Mouse (Mus musculus) CD8-positive naive resting alpha-beta T cell, adult 2 months (primary cell): ENCODE data around the gene Ptk6.
A peak's percentile ranks its signal among the peaks of the same experiment; 100 is the strongest.

ENCODE experiments used
- DNase-seq, 2 experiments: peaks; one replicate each; pipeline ENCODE4 v3.0.0; 2022; ENCODE audit warnings: low read depth in 2 of 2, low spot score in 2 of 2

Ptk6 gene

DNA sequence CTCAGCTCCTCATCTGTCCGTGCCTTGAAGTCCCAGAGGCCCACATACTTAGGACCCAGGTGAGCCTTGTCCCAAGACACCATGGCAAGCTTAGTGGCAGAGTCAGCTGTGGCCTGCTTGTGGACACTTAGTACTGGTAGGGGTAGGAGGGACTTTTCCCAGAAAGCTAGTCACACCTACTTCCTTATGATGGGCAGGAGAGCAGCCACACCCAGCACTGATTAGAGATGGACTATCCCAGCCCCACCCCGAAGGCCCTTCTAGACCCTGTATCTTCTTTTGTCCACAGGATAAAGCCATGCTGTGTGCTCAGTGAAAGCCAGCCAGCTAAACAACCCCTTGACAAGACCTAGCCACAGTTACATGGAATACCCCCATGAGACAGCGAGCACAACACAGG is at the start of gene Ptk6:
Gene Ptk6, minus strand, starts transcription at position 368 of the 400 bp plus-strand sequence.
- no peak for DNase-seq

DNA sequence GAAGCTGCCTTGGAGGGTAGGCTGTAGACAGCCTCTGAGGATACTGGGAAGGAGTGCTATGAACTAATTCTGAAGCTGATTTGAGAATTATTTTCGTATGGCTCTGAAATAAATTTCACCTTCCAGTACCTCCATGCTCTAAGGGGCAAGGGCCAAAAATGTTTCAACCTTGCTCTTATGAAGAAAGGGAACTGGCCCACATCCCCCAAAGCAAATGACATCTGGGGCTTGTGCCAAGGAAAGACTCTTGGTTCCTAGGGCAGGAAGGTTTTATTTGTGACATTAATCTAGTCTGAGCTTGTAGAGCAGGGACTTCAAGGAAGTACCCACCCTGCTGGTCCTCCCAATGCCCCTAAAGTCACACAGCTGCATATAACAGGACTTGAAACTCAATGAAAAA is 49.3 kb upstream of the Ptk6 start:
- DNase-seq, result no peak

DNA sequence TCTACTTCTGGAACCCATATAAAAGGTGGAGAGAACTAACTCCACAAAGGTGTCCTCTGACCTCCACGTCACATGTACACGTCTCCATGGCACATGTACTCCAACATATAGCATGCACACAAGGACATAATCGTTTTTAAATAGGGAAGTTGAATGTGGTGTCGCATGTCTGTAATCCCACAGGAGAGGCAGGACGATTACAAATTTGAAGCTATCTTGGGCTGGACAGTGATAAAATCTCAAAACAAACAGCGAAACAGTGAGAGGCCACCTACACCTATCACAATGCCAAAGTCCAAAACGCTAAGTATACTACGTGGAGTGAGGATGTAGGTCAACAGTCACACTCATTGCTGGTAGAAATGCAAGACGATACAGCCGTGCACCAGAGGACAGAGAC is 46.6 kb upstream of the Ptk6 start:
- DNase-seq, result no peak

DNA sequence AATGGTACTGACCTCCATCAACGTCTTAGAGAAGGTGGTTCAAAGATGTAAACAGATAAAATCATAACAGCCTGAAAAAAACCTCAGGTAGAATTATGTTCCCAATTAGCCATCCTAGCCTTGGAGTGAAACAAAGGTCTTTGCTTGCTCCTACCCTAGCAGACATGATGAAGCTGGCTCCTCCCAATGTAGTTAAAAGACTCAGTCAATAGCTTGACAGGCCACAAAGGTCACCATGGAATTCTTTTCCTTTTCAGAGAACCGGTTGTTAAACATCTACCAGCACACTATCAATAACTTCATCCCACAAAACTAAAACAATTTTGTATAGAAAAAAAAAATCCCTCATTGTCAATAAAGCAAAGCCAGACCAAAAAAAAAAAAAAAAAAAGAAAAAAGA is 42.4 kb upstream of the Ptk6 start:
- no peak for DNase-seq

DNA sequence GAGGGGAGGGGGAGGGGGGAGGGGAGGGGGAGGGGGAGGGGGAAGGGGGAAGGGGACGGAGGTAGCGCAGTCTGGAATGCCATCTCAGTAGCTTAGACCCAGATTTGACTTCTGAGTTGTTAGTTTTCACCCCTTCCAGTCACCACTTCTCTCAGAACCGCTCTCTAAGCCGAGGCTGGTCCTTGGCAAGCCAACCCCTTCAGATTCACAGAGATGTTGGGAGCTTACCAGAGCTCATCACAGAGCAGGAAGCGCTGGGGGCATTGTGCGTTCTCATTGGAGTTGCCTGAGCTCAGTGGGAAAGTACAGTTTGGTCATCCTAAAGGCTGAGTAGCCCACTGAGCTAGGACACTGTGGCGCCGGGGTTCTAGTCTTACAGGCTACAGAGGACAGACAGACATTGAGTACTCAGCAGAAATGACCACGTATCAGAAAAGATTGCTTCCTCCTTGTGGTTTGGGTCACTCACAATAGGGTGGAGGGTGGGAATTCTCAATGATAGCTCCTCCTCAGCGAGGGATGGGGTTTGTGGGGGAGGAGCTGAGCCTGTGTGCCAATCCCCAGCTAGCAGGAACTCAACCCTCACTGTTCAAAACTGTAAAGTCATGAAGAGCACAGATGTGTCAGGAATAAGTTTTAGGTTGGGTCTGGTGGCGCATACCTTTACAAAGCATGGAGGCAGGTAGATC is 41.3 kb upstream of the Ptk6 start:
- DNase-seq, result no peak

DNA sequence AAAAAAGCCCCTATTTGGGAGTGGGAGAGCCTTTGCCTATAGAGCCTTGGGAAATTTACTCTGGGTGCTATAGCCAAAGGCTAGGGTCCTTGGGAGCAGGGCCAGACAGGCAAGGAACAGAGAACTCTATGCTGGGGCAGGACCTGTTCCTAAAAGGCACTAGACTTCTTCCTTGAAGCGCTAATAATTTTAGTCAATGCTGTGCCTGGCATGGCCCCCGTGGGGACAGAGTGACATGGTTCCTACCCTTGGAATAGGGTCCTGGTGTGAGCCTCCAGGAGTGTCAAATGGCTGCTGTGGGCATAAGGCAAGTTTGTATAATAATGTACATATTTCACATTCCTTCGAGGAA is 39.7 kb upstream of the Ptk6 start:
- no peak for DNase-seq

DNA sequence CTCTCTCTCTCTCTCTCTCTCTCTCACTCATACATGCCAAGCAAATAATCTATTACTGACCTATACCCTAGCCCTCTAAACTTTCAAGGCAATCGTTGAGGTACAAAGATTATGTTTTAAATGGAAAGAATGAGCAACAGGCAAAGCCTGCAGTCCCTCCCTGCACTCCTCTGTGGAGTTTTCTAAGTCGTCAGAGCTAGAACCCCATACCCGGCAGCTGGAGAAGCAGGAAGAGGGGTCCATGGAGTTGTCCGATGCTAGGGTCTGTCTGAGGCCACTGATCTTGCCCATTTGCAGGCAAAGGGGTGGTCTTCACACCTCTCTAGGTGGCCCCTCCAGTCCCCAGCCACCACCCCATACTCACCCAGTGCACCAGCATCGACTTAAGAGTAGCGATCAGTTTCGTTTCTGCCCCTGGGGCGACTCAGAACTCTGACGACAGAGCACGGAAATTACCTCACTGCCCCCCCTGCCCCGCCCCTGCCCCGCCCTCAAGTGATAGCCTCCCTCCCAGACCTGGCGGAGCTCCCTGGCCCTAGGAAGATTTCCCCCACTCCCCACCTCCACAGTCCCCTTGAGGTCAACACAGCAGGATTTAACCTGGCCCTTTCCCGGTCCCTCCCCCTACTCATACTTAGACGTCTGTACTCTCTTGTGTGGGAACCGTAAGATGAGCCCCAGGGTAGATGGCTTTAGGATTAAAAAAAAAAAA is 39.2 kb upstream of the Ptk6 start, which contains the start of gene Helz2:
Gene Helz2, minus strand, starts transcription at position 426 of the 712 bp plus-strand sequence.
- peak; percentile 46 to 64 for DNase-seq

DNA sequence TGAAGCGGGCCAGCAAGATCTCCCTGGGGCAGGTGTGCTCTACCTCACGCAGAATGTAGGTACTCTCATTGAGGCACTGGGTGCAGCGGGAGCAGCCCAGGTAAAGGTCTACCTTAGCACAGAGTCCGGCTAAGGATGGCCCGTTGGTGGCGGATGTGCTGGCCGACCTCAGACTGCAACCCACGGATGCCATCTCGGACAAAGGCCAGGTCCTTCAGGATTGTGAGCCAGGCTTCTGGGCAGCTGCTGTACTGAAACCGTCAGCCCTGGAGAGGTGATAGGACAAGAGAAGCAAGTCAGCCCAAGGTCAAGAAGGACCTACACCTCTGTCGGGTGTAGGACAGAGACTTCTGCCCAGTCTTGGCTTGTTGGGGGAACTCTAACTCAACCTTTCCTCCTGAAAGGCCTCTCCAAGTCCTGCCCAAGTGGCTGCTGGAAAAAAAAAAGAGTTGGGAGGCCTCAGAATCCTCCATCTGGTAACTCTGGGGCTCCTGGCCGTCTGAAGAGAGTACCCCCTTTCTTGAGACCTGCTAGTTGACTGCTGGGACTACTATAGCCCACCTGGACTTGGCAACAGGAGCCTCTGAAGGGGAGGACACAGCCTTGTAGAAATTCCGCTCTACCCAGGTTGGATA is 38.3 kb upstream of the Ptk6 start:
- DNase-seq, result no peak

DNA sequence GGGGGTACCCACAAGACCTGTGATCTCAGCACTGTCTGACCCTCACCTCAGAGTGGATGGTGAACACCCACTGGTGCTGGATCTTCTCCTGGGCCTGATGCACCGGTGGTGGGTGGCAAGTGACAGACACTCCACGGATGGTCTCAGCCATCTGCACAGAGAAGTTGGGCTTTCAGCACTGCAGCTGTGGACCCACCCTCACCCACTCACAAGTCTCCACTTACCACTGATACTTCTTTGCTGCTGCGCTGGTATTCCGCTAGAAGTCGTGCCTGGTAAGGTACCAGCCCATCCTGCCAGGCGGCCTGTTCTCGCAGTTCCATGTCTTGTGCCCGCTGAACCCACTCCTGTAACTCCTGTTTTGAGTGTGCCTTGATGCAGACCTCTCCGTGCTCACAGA is 36.7 kb upstream of the Ptk6 start:
- no peak for DNase-seq

DNA sequence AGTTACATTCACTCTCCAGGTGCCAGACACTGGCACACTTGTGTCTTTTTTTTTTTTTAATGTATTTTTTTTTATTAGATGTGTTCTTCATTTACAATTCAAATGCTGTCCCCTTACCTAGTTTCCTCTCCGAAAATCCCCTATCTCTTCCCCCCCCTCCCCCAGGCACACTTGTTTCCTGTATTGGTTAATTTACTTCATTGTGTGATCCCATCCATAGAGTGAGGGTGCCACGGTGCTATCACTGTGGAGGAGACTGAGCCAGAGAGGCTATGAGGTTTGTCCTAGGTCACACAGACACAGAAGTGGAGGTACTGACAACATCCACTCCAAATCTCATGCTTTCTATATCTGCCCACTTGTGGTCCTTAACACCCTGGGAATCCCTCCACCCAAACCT is 36.3 kb upstream of the Ptk6 start:
- DNase-seq, result no peak

DNA sequence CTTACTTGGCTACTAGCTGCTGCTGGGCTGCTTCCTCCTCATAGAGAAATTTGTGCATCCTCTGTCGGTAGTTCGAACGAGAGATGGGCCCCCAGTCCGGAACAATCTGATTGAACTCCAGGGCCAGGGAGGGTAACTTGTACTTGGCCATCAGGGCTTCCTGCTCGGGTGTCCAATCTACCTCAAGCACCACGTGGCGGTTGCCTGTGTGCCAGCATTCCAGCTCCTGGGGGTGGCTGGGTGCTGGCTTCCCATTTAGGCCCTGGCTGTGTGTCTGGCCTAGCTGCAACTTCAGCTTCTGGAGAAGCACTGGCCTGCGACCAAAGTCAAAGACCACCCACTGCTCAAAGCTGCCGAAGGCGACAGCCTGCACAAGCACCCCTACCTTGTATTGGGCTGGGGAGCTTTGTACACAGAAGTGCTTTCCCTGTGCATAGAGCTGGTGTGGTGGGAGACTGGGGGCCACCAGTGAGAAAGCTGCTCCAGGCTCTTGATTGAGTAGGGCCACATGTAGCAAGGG is 35.6 kb upstream of the Ptk6 start:
- no peak for DNase-seq

DNA sequence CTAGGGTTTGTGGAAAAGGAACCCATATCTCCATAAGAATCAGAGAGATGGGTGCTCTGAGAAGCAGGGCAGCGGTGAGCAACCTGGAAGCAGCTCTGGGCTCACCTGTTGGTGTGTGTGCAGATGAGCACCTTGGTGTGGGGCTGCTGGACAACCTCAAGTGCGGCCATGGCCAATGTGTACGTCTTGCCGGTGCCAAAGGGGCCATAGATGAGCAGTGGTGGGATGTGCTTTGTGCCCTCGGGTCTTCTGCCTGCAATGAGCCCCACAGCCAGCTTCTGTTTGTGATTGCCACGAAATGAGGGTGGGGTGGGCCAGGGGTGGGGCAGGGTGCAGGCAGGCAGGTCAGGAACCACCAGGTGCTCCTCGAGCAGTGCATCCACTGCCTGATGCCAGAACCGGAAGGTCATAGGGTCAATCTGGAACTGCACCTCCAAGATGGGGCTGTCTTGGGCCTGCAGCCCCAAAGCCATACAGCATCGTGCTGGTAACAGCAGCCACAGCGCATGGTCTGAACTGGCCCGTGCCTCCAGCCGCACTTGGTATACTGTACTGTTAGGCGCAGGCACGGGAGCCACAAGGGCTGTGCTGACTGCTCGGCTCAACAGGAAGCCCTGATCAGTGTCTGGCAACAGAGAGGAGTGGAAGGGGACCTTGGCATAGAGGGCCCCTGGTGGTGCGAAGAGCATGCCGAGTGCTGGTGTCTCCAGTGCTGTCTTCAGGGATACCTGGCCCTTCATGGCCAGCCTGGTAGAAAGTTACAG is 34.8 kb upstream of the Ptk6 start:
- no peak for DNase-seq

DNA sequence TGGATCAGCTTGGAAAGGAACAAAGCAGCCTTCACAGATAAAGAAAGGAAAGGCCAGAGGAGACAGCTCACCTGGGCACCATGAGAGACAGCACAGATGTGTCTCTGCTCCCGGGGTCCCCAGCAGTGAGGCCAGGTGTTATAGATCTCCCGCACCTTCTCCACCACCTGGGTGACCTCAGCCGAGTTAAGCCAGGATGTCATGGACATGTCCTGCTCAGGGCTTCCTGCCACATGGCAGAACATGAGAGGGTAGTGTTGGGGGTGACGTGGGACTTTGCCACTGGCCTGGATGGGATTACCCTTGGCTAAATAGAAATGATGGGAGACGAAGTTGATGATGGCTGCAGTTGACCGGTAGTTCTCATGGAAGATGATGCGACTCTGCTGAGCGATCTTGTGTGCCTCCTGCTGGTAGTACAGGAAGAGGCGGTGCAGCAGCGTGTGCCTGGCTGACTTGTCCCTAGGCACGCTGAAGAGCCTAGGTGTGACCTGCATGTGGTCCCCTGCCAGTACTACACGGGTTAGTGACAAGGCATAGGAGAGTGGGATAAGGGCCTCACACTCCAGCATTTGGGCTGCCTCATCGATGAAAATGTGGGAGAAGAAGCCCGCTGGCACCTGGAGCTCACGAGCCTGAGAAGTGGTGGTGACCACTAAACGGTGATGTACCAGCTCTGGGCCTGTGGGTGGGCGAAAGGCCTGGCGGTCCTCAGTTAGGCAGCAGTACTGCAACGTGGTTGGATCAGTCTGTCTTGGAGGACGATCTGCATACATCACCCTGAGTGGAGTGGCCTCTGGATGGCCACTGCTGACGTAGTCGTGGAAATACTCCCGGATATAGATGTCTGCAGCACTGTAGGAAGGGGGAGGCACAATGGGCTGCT is 33.3 kb upstream of the Ptk6 start:
- no peak for DNase-seq

DNA sequence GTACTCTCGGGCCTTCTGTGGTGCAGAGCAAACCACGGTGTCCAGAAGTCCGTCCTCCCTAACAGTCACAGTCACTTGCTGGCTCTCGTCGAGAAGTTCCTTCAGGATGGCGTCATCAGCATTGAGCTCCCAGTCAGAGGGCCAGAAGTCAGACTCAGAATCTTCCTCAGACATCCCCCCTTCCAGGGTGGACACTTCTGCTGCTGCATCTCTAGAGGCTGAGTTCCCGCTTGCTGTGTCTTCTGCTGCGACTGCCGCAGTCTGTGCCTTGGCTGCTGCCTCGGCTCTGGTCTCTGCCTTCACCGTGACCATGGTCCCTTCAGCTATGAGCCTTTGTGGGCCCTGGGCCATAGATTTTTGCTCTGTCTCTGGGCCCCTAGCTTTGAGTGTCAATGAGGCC is 32.1 kb upstream of the Ptk6 start:
- DNase-seq, result no peak

DNA sequence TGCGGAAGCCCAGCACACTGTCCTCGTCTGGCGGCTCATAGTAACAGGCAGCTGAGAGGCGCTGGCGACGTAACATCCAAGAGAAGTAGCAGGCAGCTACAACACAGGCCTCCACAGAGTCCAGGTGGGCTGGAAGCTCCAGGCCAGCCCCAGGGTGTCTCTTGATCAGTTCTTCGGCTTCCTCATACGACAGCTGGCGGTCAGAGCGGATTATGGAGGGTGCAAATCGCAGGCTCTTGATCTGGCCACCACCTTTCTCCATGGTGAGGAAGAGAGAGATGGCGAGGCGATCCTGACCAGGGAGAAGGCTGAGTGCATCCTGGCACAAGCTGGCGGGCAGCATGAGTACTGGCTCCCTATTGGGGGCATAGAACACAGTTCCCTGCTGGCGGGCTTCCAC is 30.9 kb upstream of the Ptk6 start:
- no peak for DNase-seq

DNA sequence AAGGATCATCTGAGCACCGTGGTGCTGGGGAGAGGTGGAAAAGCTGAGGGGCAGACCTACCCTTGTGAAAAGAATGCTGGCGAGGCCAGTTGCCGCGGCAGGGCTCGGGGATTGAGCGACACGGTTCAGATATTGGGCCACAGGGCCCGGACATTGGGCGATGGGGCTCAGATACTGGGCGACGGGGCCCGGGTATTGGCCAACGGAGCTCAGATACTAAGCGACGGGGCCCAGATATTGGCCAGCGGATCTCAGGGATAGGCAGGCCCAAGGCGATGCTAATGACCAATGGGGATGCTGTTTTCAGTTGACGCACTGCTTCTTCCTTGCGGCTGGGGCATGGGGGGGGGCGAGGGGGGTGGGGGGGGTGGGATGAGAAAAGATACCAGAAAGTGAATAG is 28.6 kb upstream of the Ptk6 start:
- DNase-seq, result no peak

DNA sequence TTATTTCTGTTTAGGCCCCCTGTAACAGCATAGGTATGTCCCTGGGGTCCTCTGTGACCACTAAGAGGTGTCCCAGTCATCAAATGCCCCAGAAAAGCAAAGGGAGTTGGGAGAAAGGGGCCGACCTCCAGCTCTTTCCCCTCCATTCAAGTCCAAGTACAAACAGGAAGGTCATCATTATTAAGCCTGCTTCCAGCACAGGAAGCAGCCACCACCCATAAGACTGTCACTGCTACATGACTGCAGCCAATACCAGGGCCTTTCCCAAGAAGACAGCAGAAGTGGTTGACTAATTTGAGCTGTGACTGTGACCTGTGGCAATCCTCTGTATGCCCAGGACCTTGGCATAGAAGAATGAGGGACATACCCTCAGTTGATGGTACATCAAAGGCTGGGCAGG is 25.7 kb upstream of the Ptk6 start:
- no peak for DNase-seq

DNA sequence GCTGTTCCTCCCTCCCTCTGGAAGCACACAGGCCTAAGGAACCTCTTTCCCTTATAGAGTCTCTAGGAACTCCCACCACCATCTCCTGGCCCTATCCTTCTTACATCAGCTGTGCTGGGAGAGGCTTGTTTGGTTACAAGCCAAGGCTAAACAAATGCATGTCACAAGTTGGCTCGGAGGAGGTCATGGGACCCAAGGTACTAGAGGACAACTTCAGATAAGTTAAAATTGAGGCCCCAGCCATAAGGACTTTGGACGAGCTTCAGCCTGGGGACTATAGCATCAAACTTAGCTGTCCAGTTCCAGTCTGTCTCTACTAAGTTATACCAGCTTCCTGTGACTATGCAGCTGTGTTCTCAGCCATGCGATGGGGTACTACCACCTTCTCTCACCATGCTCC is 24.5 kb upstream of the Ptk6 start:
- no peak for DNase-seq

DNA sequence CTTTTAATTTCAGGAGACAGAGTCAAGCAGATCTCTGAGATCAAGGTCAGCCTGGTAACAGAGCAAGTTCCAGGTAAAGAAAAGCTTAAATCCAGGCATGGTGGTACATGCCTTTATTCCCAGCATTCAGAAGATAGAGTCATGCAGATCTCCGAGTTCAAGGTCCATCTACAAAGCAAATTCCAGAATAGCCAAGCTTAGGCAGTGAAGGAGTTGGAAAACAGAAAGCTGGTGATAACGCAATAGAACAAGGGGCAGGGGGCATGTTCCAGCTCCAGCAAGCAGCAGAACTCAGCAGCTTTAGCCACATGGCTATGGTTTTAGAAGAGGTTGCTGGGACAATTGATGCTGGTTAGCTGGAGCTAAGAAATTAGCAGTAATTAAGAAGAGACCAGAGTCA is 22.4 kb upstream of the Ptk6 start:
- no peak for DNase-seq

DNA sequence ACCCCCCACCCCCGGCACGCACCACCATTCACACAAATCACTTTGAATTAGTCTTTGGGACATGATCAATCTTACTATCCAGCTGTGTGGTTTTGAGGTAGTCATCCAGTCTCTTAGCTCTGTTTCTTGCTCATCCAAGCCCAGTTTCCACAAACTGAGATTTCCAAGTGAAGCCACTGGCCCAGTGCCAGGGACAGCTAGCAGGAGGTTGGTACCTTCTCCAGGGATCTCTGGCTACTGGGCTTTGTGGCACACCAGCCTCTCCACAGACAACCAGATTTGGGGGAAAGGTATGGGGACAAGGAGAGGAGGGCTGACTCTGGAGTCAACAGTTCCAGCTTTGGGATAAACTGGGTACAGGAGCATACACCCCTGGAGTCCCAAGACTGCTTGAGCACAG is 17.8 kb upstream of the Ptk6 start:
- DNase-seq, result peak in 1 of 2 experiments; percentile 12
